Mouse (Mus musculus): ENCODE results near the gene Calcr. TPM values are rescaled to one million over a fixed set of nuclear protein-coding genes. Genes with fewer than 3 reads are reported as not detected.
"Not testable (repeated sequence)": the region's sequence is repeated elsewhere in the genome, so short reads cannot be mapped to it uniquely, and the experiment has no call there.

The Calcr gene
- polyA plus RNA-seq, 1 experiment from 2014 or later, result 0.45 TPM

DNA sequence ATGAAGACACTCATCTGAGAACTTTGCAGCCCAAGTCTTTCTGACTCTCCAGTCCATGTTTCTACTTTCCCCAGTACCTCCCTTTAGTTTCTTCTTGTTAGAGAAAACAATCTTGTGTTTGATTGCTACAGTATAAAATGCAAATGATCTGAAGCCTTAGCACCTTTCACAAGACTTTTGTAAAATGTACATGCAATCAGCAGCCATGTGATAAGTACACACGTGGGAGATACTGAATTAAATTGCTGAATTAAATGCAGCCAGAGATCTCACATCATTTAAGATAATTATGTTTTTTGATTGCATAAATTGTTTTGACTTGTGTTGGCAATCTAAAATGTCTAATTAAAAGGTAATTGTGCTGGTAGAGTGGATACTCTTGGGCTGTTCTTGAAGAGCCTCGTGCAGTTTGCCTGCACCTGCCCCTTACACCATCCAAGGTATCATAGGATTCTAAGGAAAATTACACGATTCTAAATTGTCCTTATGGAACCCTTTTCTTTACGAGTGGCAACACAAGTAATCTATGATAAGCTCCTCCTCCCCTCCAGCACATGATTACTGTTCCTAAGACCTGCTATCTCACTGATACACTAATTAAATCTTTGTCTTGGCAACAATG is 34.2 kb downstream of the Calcr start:
- no peaks in the 10 kb centered on the region for H3K9me3 ChIP-seq (ENCODE audit: control insufficient read depth, low read length)
- no peaks in the 10 kb centered on the region for H3K36me3 ChIP-seq (ENCODE audit: control insufficient read depth, insufficient read depth, low read length)
- H3K4me1 ChIP-seq (ENCODE audit: control insufficient read depth, insufficient read depth, low read length), result no peaks in the 10 kb centered on the region
- H3K27ac ChIP-seq (ENCODE audit: low read depth, low read length), result no peak overlapping the region
- H3K4me2 ChIP-seq (replicated peaks; ENCODE audit: low read depth, low read length), result no peak overlapping the region
- 72% methylated on average over 4 of the region's 4 CpGs for WGBS
- H3K9ac ChIP-seq (ENCODE audit: low read depth, low read length), result no peak overlapping the region
- no peak for ATAC-seq (ENCODE audit: low FRiP score, low TSS enrichment)
- no peaks in the 10 kb centered on the region for H3K27me3 ChIP-seq (ENCODE audit: control insufficient read depth, insufficient read depth, low read length)
- H3K4me3 ChIP-seq (ENCODE audit: low read length), result no peak overlapping the region

GRCm38 (mm10) chr6:3688087-3688642 is 76.3 kb downstream of the Calcr start:
- no peak overlapping the region for H3K4me2 ChIP-seq (replicated peaks; ENCODE audit: low read depth, low read length)
- H3K4me1 ChIP-seq (ENCODE audit: control insufficient read depth, insufficient read depth, low read length), result no peaks in the 10 kb centered on the region
- no peak overlapping the region for H3K9ac ChIP-seq (ENCODE audit: low read depth, low read length)
- H3K4me3 ChIP-seq (ENCODE audit: low read length), result no peak overlapping the region
- no peaks in the 10 kb centered on the region for H3K36me3 ChIP-seq (ENCODE audit: control insufficient read depth, insufficient read depth, low read length)
- ATAC-seq (ENCODE audit: low FRiP score, low TSS enrichment), result no peak
- 59% methylated on average over 7 of the region's 7 CpGs for WGBS
- H3K9me3 ChIP-seq (ENCODE audit: control insufficient read depth, low read length), result no peaks in the 10 kb centered on the region
- no peaks in the 10 kb centered on the region for H3K27me3 ChIP-seq (ENCODE audit: control insufficient read depth, insufficient read depth, low read length)
- no peak overlapping the region for H3K27ac ChIP-seq (ENCODE audit: low read depth, low read length)

- not testable (repeated sequence) for H3K9me3 ChIP-seq (ENCODE audit: control insufficient read depth, low read length); H3K9ac ChIP-seq (ENCODE audit: low read depth, low read length); H3K36me3 ChIP-seq (ENCODE audit: control insufficient read depth, insufficient read depth, low read length); H3K4me2 ChIP-seq (replicated peaks; ENCODE audit: low read depth, low read length); H3K27me3 ChIP-seq (ENCODE audit: control insufficient read depth, insufficient read depth, low read length); H3K4me1 ChIP-seq (ENCODE audit: control insufficient read depth, insufficient read depth, low read length); H3K4me3 ChIP-seq (ENCODE audit: low read length); ATAC-seq (ENCODE audit: low FRiP score, low TSS enrichment); H3K27ac ChIP-seq (ENCODE audit: low read depth, low read length)
- 67% methylated on average over 2 of the region's 2 CpGs for WGBS
These were observed 86.2 kb downstream of the Calcr start for GRCm38 (mm10) chr6:3678286-3678685.

- Histone ChIP-seq H3K9ac (ENCODE audit: low read depth, low read length) (no peak overlapping the region), H3K4me2 (replicated peaks; ENCODE audit: low read depth, low read length) (no peak overlapping the region), H3K9me3 (ENCODE audit: control insufficient read depth, low read length) (no peaks in the 10 kb centered on the region), H3K4me1 (ENCODE audit: control insufficient read depth, insufficient read depth, low read length) (no peaks in the 10 kb centered on the region), H3K27me3 (ENCODE audit: control insufficient read depth, insufficient read depth, low read length) (no peaks in the 10 kb centered on the region), H3K4me3 (ENCODE audit: low read length) (no peak overlapping the region), H3K27ac (ENCODE audit: low read depth, low read length) (no peak overlapping the region), H3K36me3 (ENCODE audit: control insufficient read depth, insufficient read depth, low read length) (no peaks in the 10 kb centered on the region)
- WGBS, result 77% methylated on average over 2 of the region's 2 CpGs
- no peak for ATAC-seq (ENCODE audit: low FRiP score, low TSS enrichment)
These were observed 86.7 kb downstream of the Calcr start for GRCm38 (mm10) chr6:3677806-3678205.

DNA sequence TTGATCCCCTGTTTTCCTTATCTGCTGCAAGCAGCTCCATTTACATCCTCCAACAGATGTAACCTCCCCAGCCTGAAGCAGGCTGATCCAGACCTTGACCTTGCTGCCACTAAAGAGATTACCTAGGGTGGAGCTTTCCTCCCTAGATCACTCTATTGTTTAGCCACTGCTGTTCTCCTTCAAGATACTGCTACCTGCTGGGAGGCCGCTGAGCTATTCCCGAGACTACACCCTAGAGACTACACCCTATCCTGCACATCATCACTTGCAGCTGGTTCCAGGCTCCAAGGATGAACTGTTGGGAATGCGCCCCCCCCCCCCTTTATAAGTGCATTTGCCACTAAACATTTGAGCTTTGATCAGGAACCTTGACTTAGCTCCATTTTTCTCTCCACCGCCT is 92.6 kb downstream of the Calcr start:
- not testable (repeated sequence) for H3K9ac ChIP-seq (ENCODE audit: low read depth, low read length); H3K9me3 ChIP-seq (ENCODE audit: control insufficient read depth, low read length); H3K4me2 ChIP-seq (replicated peaks; ENCODE audit: low read depth, low read length); H3K36me3 ChIP-seq (ENCODE audit: control insufficient read depth, insufficient read depth, low read length); H3K4me1 ChIP-seq (ENCODE audit: control insufficient read depth, insufficient read depth, low read length); H3K27ac ChIP-seq (ENCODE audit: low read depth, low read length); H3K4me3 ChIP-seq (ENCODE audit: low read length); ATAC-seq (ENCODE audit: low FRiP score, low TSS enrichment); H3K27me3 ChIP-seq (ENCODE audit: control insufficient read depth, insufficient read depth, low read length)
- 92% methylated on average over 4 of the region's 4 CpGs for WGBS

DNA sequence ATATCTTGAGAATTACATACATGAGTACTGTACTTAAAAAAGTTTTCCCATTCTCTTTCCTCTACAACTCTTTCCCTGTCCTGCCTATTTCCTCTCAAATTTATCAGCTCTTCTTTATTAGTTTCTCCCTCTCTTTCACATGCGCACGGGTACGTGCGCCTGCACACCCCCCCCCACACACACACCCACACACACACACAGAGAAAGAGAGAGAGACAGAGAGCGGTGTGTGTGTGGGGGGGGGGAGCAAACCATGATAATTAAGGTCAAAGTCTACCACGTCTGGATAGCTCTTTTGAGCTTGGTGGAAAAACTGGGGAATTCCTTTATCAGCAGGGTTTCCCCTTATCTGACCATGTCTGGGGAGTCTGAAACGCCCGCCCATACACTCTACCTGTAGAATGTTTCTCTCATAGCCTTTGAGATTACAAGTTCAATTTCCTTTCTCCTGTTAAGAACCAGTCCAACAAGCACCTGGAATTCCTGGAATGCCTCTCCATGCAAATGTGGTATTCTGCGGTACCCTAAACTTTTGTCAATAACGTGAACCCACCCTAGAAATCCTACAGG is 100.3 kb downstream of the Calcr start:
- Histone ChIP-seq H3K36me3 (ENCODE audit: control insufficient read depth, insufficient read depth, low read length) (no peaks in the 10 kb centered on the region), H3K4me3 (ENCODE audit: low read length) (no peak overlapping the region), H3K9me3 (ENCODE audit: control insufficient read depth, low read length) (no peaks in the 10 kb centered on the region), H3K4me1 (ENCODE audit: control insufficient read depth, insufficient read depth, low read length) (no peaks in the 10 kb centered on the region), H3K27me3 (ENCODE audit: control insufficient read depth, insufficient read depth, low read length) (no peaks in the 10 kb centered on the region), H3K27ac (ENCODE audit: low read depth, low read length) (no peak overlapping the region), H3K4me2 (replicated peaks; ENCODE audit: low read depth, low read length) (no peak overlapping the region), H3K9ac (ENCODE audit: low read depth, low read length) (no peak overlapping the region)
- 75% methylated on average over 10 of the region's 10 CpGs for WGBS
- no peak for ATAC-seq (ENCODE audit: low FRiP score, low TSS enrichment)

DNA sequence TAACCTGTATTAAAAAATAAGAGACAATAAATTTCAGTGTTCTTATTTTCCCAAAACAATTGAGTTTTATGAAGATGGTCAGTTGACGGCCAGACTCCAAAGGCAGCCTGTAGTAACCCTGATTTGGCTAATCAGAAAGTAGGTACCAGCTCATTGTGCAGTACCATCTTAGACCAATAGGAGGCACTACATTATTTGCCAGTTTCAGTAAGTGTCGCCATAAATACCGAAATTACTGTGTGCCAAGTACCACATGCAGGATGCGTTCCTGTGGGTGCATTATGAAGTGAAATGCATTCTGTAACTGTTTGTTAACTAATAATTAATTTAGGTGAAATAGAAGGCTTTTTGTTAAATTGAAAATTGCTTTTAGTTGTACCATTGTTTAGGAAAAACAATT is 106.1 kb downstream of the Calcr start:
- WGBS, result 92% methylated on average over 4 of the region's 4 CpGs
- no peak for ATAC-seq (ENCODE audit: low FRiP score, low TSS enrichment)

More for the DNA sequence above, 106.1 kb downstream of the Calcr start:
- Histone ChIP-seq H3K9ac (ENCODE audit: low read depth, low read length) (no peak overlapping the region), H3K36me3 (ENCODE audit: control insufficient read depth, insufficient read depth, low read length) (no peaks in the 10 kb centered on the region), H3K4me1 (ENCODE audit: control insufficient read depth, insufficient read depth, low read length) (no peaks in the 10 kb centered on the region), H3K27ac (ENCODE audit: low read depth, low read length) (no peak overlapping the region), H3K4me2 (replicated peaks; ENCODE audit: low read depth, low read length) (no peak overlapping the region), H3K27me3 (ENCODE audit: control insufficient read depth, insufficient read depth, low read length) (no peaks in the 10 kb centered on the region), H3K4me3 (ENCODE audit: low read length) (no peak overlapping the region), H3K9me3 (ENCODE audit: control insufficient read depth, low read length) (no peaks in the 10 kb centered on the region)

MicroRNAs encoded within 50 kb of the gene (microRNA counts, 519-probe panel; counts per million panel counts)
- microRNA mmu-miR-489 (not detected), microRNA mmu-miR-653 (not detected)

Small RNA genes within 50 kb of the gene (microRNA-seq; reads per million reads assigned to microRNA genes)
- 1.1 reads per million for gene Mir489
- gene Mir653, result 4.4 reads per million, percentile 18 among the genes with 10 or more reads in this experiment

Other genes with a start within 250 kb of the Calcr start
- 0.83 and 2.1 TPM in 2 replicates for gene Tfpi2, start 224.2 kb upstream of the Calcr start, polyA plus RNA-seq (2014; fragmentation: Nextera tagmentation; extraction: Ambion mirVana)
- not detected in 2 replicates for gene Gngt1, start 229.1 kb upstream of the Calcr start, polyA plus RNA-seq (2014; fragmentation: Nextera tagmentation; extraction: Ambion mirVana)
- gene Gng11, start 239.2 kb upstream of the Calcr start, polyA plus RNA-seq (2014; fragmentation: Nextera tagmentation; extraction: Ambion mirVana), result 71.7 and 96.9 TPM in 2 replicates